Mouse (Mus musculus) neural tube, embryonic 11.5 days (tissue): Measurements from ENCODE around the gene Ndufb8. TPM values are rescaled to one million over a fixed set of nuclear protein-coding genes. Genes with fewer than 3 reads are reported as not detected.

Experiments
- ATAC-seq: fragments of 200-750 bp; cut with Nextera tagmentation; 2 replicates; pipeline ENCODE4 v1.8.0; 2017; ENCODE audit warnings: moderate number of reproducible peaks, mild to moderate bottlenecking, moderate TSS enrichment, moderate library complexity; ENCODE audit not compliant: insufficient read depth, low FRiP score, low TSS enrichment
- DNase-seq: peaks from one replicate; pipeline ENCODE4 v3.0.0-alpha.2; 2015; ENCODE audit warnings: low spot score
- H3K27ac ChIP-seq: fragments of 300-500 bp; sonication (generic); 2 replicates; pipeline ENCODE4 v1.5.1; 2014; ENCODE audit warnings: low read depth, mild to moderate bottlenecking, low read length
- H3K27me3 ChIP-seq: fragments of 300-500 bp; sonication (generic); 2 replicates; pipeline ENCODE4 v1.6.1; 2014; ENCODE audit warnings: mild to moderate bottlenecking, low read length, mixed read lengths; ENCODE audit not compliant: control insufficient read depth, insufficient read depth
- H3K36me3 ChIP-seq: fragments of 300-500 bp; sonication (generic); 2 replicates; pipeline ENCODE4 v1.6.1; 2014; ENCODE audit warnings: mild to moderate bottlenecking, low read length, moderate library complexity, mixed read lengths; ENCODE audit not compliant: control insufficient read depth, insufficient read depth
- H3K4me1 ChIP-seq: fragments of 300-500 bp; sonication (generic); 2 replicates; pipeline ENCODE4 v1.6.1; 2014; ENCODE audit warnings: low read length, mixed read lengths; ENCODE audit not compliant: control insufficient read depth, insufficient read depth
- H3K4me2 ChIP-seq: fragments of 300-500 bp; sonication (generic); 2 replicates; pipeline ENCODE4 v1.6.1; 2014; ENCODE audit warnings: low read depth, mild to moderate bottlenecking, moderate library complexity
- H3K4me3 ChIP-seq: fragments of 300-500 bp; sonication (generic); 2 replicates; pipeline ENCODE4 v1.5.1; 2014; ENCODE audit warnings: low read depth, low read length
- H3K9ac ChIP-seq: fragments of 300-500 bp; sonication (generic); 2 replicates; pipeline ENCODE4 v1.6.1; 2014; ENCODE audit warnings: mild to moderate bottlenecking, low read length
- H3K9me3 ChIP-seq: fragments of 300-500 bp; sonication (generic); 2 replicates; pipeline ENCODE4 v1.6.1; 2016; ENCODE audit warnings: low read length; ENCODE audit not compliant: control insufficient read depth
- WGBS: fragments of 180-500 bp; shearing (Covaris S2); extraction: QIAGEN DNeasy Blood & Tissue Kit; methylation state at CpG from one replicate; pipeline ENCODE4 v1.1.7; 2014; 5-methylcytosine and 5-hydroxymethylcytosine counted together
- polyA plus RNA-seq: library from polyadenylated mRNA; unstranded; fragments of >200 nt; fragmentation: Nextera tagmentation; extraction: Ambion mirVana; gene quantifications from 2 replicates; pipeline ENCODE4 v1.2.1, GENCODE M21; 2014

Ndufb8 gene
- polyA plus RNA-seq, 1 experiment from 2014 or later: 556 TPM

DNA sequence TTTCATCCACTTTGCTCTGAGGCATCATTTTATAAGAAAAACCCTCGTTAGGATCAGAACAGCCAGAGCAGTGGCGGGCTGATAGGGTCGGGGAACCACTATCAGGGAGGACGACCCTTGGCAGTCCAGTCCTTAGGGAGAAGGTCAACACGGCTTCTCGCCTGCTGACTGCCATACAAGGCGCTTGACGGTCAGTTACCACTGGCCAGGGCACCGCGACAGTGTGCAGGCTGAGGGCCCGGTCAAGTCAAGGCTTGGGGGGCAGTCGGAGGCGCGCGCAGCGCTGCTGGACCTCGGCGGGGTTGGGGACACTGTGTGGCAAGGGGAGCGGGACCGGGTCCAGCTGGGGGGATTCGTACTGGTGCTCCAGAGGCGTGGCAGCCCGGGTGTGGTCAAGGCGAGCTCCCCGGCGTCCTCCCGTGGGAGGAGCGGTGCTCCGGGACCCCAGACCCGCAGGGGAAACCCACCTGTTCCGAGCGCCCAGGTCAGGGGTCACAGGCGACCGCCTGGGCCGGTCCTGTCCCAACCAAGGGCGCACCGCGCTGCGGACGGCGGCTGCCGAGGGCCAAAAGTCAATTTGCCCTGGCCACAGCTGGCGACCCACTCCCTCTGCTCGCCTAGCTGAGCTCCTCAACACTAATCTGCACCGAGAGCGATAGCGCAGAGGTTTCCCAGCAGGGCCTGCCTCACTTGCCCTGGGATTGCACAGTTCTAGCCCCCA lies 9.8 kb downstream of the Ndufb8 start, which contains the start of gene Sec31b:
Gene Sec31b (minus strand): TSS at position 544 of the 721 bp plus-strand sequence.
- peak within 1 kb of the TSS; percentile 94 for H3K4me2 ChIP-seq
- H3K27me3 ChIP-seq: no peaks in the 10 kb centered on the region
- peaks cover 8% of the 10 kb centered on the region; the same call in 1 of the 2 replicates for H3K36me3 ChIP-seq
- no peaks in the 10 kb centered on the region for H3K9me3 ChIP-seq
- H3K27ac ChIP-seq: no peak within 1 kb of the TSS
- WGBS: 1% methylated on average over 42 of the region's 47 CpGs
- ATAC-seq: peak; percentile 38; the same call in 1 of the 2 replicates
- H3K9ac ChIP-seq: peak within 1 kb of the TSS; percentile 66
- peaks cover 3% of the 10 kb centered on the region; the same call in 1 of the 2 replicates for H3K4me1 ChIP-seq
- peak within 1 kb of the TSS; percentile 52 for H3K4me3 ChIP-seq
- peak; percentile 50 for DNase-seq

GRCm38 (mm10) chr19:44544775-44545174 lies 10.5 kb downstream of the Ndufb8 start:
- Histone ChIP-seq H3K4me2 (peak overlapping the region; percentile 94), H3K9me3 (no peaks in the 10 kb centered on the region), H3K4me3 (no peak overlapping the region), H3K27me3 (no peaks in the 10 kb centered on the region), H3K4me1 (peaks cover 3% of the 10 kb centered on the region; the same call in 1 of the 2 replicates), H3K27ac (no peak overlapping the region), H3K36me3 (peaks cover 3% of the 10 kb centered on the region; the same call in 1 of the 2 replicates), H3K9ac (no peak overlapping the region)
- DNase-seq (peak; percentile 86), ATAC-seq (no peak)
- 4% methylated on average over 13 of the region's 13 CpGs for WGBS

DNA sequence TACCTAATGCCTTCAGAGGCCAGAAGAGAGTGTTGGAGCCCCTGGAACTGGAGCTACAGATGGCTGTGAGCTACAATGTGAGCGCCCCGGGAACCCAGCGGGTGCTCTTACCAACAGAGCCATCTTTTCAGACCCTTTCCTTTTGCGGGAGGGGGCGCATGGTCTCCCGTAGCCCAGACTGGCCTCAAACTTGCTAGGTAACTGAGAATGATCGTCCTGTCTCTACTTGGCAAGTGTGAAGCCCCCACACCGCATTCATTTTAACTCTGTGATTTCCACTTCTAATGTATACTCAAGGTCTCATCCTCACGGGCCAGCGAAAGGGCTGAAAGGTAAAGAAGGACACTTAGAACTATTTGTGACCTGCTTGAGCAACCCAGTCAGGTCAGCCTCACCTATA lies 10.9 kb downstream of the Ndufb8 start:
- Histone ChIP-seq H3K9ac (no peak overlapping the region), H3K27me3 (no peaks in the 10 kb centered on the region), H3K4me2 (no peak overlapping the region), H3K36me3 (peaks cover 3% of the 10 kb centered on the region; the same call in 1 of the 2 replicates), H3K9me3 (no peaks in the 10 kb centered on the region), H3K4me1 (peaks cover 3% of the 10 kb centered on the region; the same call in 1 of the 2 replicates), H3K27ac (no peak overlapping the region), H3K4me3 (no peak overlapping the region)
- DNase-seq (no peak), ATAC-seq (no peak)
- WGBS: 58% methylated on average over 10 of the region's 10 CpGs

GRCm38 (mm10) chr19:44542694-44543178 lies 12.5 kb downstream of the Ndufb8 start:
- Histone ChIP-seq H3K4me2 (no peak overlapping the region), H3K9ac (no peak overlapping the region), H3K4me3 (no peak overlapping the region), H3K9me3 (no peaks in the 10 kb centered on the region), H3K27ac (no peak overlapping the region), H3K4me1 (peaks cover 3% of the 10 kb centered on the region; the same call in 1 of the 2 replicates), H3K27me3 (no peaks in the 10 kb centered on the region), H3K36me3 (no peaks in the 10 kb centered on the region)
- ATAC-seq: no peak
- DNase-seq: no peak
- 95% methylated on average over 8 of the region's 8 CpGs for WGBS

DNA sequence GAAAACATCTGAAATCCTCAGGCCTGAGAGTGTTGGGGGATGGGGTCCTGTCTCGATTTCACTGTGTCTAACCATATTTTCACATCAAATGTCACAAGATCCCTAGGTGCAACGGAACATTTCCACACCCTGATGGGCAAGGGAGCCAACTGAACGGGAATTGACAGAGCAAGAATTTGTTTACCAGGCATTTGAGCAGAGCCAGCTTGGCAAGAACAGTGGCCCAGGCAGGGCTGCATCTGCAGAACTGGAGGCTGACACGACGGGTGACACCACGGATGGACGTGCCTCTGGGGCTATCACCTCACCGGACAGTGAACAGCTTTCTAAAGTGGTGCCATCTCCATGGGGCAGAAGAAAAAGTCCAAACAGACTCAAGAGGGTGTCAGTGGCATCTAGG lies 17.8 kb downstream of the Ndufb8 start:
- Histone ChIP-seq H3K4me1 (no peaks in the 10 kb centered on the region), H3K4me3 (no peak overlapping the region), H3K27ac (no peak overlapping the region), H3K27me3 (no peaks in the 10 kb centered on the region), H3K36me3 (no peaks in the 10 kb centered on the region), H3K9me3 (no peaks in the 10 kb centered on the region), H3K4me2 (no peak overlapping the region), H3K9ac (no peak overlapping the region)
- DNase-seq: no peak
- WGBS: 91% methylated on average over 8 of the region's 8 CpGs
- no peak for ATAC-seq

DNA sequence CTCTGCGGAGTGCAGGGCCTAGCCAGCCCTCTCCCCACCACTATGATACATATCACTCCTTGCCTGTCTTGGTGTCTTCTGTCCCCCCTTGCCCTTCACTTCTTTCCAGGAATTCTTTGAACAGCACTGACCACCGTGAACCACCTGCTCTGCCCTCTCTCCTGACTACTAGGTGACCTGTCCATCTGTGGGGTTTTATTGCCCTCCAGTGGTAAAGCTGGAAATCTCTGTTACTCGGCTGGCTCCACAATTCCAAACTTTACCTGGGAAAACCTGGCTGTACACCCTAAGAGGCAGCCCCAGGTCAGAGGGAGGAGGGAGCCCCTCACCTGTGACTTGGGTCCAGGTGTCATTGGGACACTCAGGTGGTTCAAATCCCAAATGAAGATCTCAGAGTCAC lies 19.9 kb downstream of the Ndufb8 start:
- H3K36me3 ChIP-seq: no peaks in the 10 kb centered on the region
- ATAC-seq: no peak
- H3K9me3 ChIP-seq: no peaks in the 10 kb centered on the region
- WGBS: 33% methylated on average over 3 of the region's 3 CpGs
- H3K4me2 ChIP-seq: no peak overlapping the region
- H3K4me3 ChIP-seq: no peak overlapping the region
- no peaks in the 10 kb centered on the region for H3K4me1 ChIP-seq
- H3K27me3 ChIP-seq: no peaks in the 10 kb centered on the region
- no peak overlapping the region for H3K9ac ChIP-seq
- no peak for DNase-seq
- H3K27ac ChIP-seq: no peak overlapping the region

DNA sequence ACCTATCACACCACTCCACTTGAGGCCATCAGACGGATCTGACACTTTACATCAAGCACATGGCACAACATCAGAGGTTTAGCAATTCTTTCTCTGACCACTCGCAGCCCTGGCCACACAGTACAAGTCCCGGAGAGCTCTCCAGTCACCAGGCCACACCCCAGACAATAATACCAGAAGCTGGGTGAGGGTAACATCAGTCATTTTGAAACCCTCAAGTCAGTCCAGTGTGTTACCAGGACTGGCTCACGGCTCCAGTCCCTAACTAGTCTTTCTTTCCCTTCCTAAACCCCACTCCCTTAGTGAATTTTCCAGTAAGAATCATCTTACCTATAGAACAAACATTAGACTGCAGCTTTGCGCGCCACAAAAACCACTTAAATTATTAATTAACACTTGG lies 25.2 kb downstream of the Ndufb8 start:
- Histone ChIP-seq H3K36me3 (no peaks in the 10 kb centered on the region), H3K4me3 (no peak overlapping the region), H3K9me3 (no peaks in the 10 kb centered on the region), H3K27me3 (no peaks in the 10 kb centered on the region), H3K4me1 (no peaks in the 10 kb centered on the region), H3K4me2 (no peak overlapping the region), H3K27ac (no peak overlapping the region), H3K9ac (no peak overlapping the region)
- ATAC-seq (no peak), DNase-seq (no peak)
- WGBS: 89% methylated on average over 6 of the region's 6 CpGs

GRCm38 (mm10) chr19:44525551-44526205 lies 29.6 kb downstream of the Ndufb8 start:
- no peak overlapping the region for H3K9ac ChIP-seq
- H3K4me1 ChIP-seq: no peaks in the 10 kb centered on the region
- DNase-seq (no peak), ATAC-seq (no peak)
- no peaks in the 10 kb centered on the region for H3K9me3 ChIP-seq
- no peaks in the 10 kb centered on the region for H3K36me3 ChIP-seq
- 87% methylated on average over 9 of the region's 9 CpGs for WGBS
- H3K4me2 ChIP-seq: no peak overlapping the region
- no peaks in the 10 kb centered on the region for H3K27me3 ChIP-seq
- H3K27ac ChIP-seq: no peak overlapping the region
- no peak overlapping the region for H3K4me3 ChIP-seq
